Mouse (Mus musculus) ES-E14 (cell line): ENCODE results near the gene Foxj1. TPM values are rescaled to one million over a fixed set of nuclear protein-coding genes. Genes with fewer than 3 reads are reported as not detected.

Source experiments
- DNase-seq: peaks from one replicate; pipeline ENCODE4 v3.0.0-alpha.2; 2013; ENCODE audit warnings: low read depth, low spot score
- H3K27ac ChIP-seq: 2 replicates; pipeline ENCODE4 v1.5.1; 2012; ENCODE audit warnings: low read depth, mild to moderate bottlenecking, low read length, moderate library complexity, mixed read lengths; ENCODE audit not compliant: poor library complexity, insufficient read depth, severe bottlenecking
- H3K36me3 ChIP-seq: 2 replicates; pipeline ENCODE4 v1.6.1; 2012; ENCODE audit warnings: mild to moderate bottlenecking, low read length, moderate library complexity, mixed read lengths; ENCODE audit not compliant: control insufficient read depth, poor library complexity, insufficient read depth, severe bottlenecking
- H3K4me1 ChIP-seq, 2 experiments: fragments of 150-350 bp in 1 of 2; sonication (generic) in 1 of 2; 2 replicates each; pipeline ENCODE4 v1.6.1; 2012; ENCODE audit warnings: low read length in 2 of 2, mild to moderate bottlenecking in 1 of 2, mixed read lengths in 1 of 2; ENCODE audit not compliant: control insufficient read depth in 2 of 2, insufficient read depth in 2 of 2, poor library complexity in 1 of 2
- H3K4me3 ChIP-seq, 2 experiments: fragments of 150-350 bp in 1 of 2; sonication (generic) in 1 of 2; 2 replicates each; pipeline ENCODE4 v1.5.1; 2012; ENCODE audit warnings: low read length in 2 of 2, low read depth in 1 of 2, mild to moderate bottlenecking in 1 of 2, mixed read lengths in 1 of 2; ENCODE audit not compliant: insufficient read depth in 1 of 2, poor library complexity in 1 of 2, severe bottlenecking in 1 of 2
- H3K9ac ChIP-seq: 2 replicates; pipeline ENCODE4 v1.6.1; 2012; ENCODE audit warnings: low read depth, mild to moderate bottlenecking, low read length, mixed read lengths; ENCODE audit not compliant: poor library complexity, insufficient read depth, severe bottlenecking
- H3K9me3 ChIP-seq: fragments of 150-350 bp; sonication (generic); 2 replicates; pipeline ENCODE4 v1.6.1; 2012; ENCODE audit warnings: low read depth, mild to moderate bottlenecking, low read length; ENCODE audit not compliant: control insufficient read depth, insufficient read depth
- CHD2 ChIP-seq: IDR thresholded peaks from 2 replicates; pipeline ENCODE4 v1.6.1; 2014; ENCODE audit warnings: mild to moderate bottlenecking, low read depth, low read length, inconsistent platforms
- HCFC1 ChIP-seq: IDR thresholded peaks from 2 replicates; pipeline ENCODE4 v1.6.1; 2012; ENCODE audit warnings: low read length, inconsistent platforms, borderline replicate concordance; ENCODE audit not compliant: insufficient read depth
- MAFK ChIP-seq: IDR thresholded peaks from 2 replicates; pipeline ENCODE4 v1.6.1; 2014; ENCODE audit warnings: mild to moderate bottlenecking, low read depth, low read length, inconsistent platforms; ENCODE audit not compliant: insufficient read depth
- ZC3H11A ChIP-seq: IDR thresholded peaks from 2 replicates; pipeline ENCODE4 v1.6.1; 2012; ENCODE audit warnings: low read depth, mild to moderate bottlenecking, inconsistent platforms, low read length, borderline replicate concordance
- ZNF384 ChIP-seq: IDR thresholded peaks from 2 replicates; pipeline ENCODE4 v1.6.1; 2012; ENCODE audit warnings: low read depth, low read length, inconsistent platforms
- in situ Hi-C, 2 experiments: fragments of 600-800 bp; cut with MboI; formaldehyde crosslinking; loops; one replicate each; pipeline ENCODE4 v1.15.1; 2025; ENCODE audit warnings: low sequenced_read_pairs in 2 of 2, inconsistent platforms in 1 of 2; ENCODE audit not compliant: unreplicated experiment in 2 of 2
- total RNA-seq: library from RNA; depleted of rRNA; stranded (reverse); fragments of 300-350 nt; gene quantifications from 2 replicates; pipeline ENCODE4 v1.2.3, GENCODE M21; 2012

Gene Foxj1
- total RNA-seq, 1 experiment: 0.67 TPM

DNA sequence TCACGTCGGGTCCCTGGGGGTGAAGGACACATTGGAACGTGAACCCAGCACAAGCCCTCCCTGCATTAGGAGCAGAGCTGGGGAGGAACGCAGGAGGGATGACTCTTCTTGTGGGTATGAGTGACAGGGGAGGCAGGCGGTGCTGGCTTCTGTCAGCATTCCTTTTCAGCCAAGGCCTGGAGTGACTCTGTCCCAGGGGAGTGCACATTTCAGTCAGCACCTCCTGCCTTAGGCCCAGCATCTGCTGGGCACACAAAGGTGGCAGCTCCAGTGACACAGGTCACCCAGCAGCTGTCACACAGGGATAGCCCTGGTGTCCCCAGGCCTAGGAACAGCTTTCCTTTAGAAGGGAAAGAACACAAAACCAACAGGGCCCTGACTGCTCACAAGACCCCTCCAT is 12.8 kb upstream of the Foxj1 start:
- no peak for TF ChIP-seq CHD2
- no peak for TF ChIP-seq ZC3H11A
- no peak for TF ChIP-seq ZNF384
- no peak for TF ChIP-seq MAFK
- TF ChIP-seq HCFC1: no peak
- H3K27ac ChIP-seq: no peak overlapping the region

DNA sequence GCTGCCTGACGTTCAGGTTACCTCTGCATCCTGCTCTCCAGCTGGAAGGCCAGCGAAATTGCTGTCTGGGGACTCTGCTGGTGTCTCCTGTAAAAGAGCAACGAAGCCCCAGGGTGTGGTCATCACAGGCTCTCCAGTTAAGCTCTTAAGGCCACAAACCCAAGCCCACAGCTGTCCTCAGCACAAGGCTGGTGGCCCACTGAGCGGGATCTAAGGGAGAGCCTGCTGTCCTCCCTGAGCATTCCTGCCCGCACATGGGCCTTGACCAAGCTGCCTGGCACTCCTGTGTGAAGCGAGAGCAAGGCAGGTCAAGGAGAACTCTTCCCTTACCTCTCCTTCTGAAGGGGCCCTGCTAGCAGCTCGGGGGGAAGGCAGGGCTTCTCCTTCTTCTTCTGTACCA is 11.8 kb upstream of the Foxj1 start:
- Histone ChIP-seq H3K36me3 (no peaks in the 10 kb centered on the region; the same call in 1 of the 2 replicates), H3K4me1 (peaks cover 0 to 12% of the 10 kb centered on the region in 2 experiments; a peak in 1 of 4 replicates), H3K9me3 (no peaks in the 10 kb centered on the region), H3K27ac (no peak overlapping the region), H3K9ac (no peak overlapping the region), H3K4me3 (no peak overlapping the region)
- DNase-seq: no peak
- TF ChIP-seq ZNF384: no peak
- TF ChIP-seq MAFK: no peak
- no peak for TF ChIP-seq ZC3H11A
- no peak for TF ChIP-seq CHD2
- TF ChIP-seq HCFC1: no peak
- in situ Hi-C loops: no loop called here

More for the DNA sequence above, 12.8 kb upstream of the Foxj1 start:
- DNase-seq: no peak
- Histone ChIP-seq H3K9ac (no peak overlapping the region), H3K4me1 (peaks cover 0 to 6% of the 10 kb centered on the region in 2 experiments; a peak in 1 of 4 replicates), H3K36me3 (no peaks in the 10 kb centered on the region; the same call in 1 of the 2 replicates), H3K4me3 (no peak overlapping the region), H3K9me3 (no peaks in the 10 kb centered on the region)
- in situ Hi-C loops: no loop called here

- Histone ChIP-seq H3K27ac (no peak overlapping the region), H3K4me1 (peaks cover 0 to 12% of the 10 kb centered on the region in 2 experiments; a peak in 1 of 4 replicates), H3K36me3 (no peaks in the 10 kb centered on the region; the same call in 1 of the 2 replicates), H3K4me3 (no peak overlapping the region), H3K9ac (no peak overlapping the region), H3K9me3 (no peaks in the 10 kb centered on the region)
- in situ Hi-C loops: no loop called here
- no peak for TF ChIP-seq ZC3H11A
- no peak for TF ChIP-seq MAFK
- TF ChIP-seq ZNF384: no peak
- TF ChIP-seq CHD2: no peak
- no peak for TF ChIP-seq HCFC1
- no peak for DNase-seq
Observed at GRCm38 (mm10) chr11:116342069-116342791, 7.0 kb upstream of the Foxj1 start.

DNA sequence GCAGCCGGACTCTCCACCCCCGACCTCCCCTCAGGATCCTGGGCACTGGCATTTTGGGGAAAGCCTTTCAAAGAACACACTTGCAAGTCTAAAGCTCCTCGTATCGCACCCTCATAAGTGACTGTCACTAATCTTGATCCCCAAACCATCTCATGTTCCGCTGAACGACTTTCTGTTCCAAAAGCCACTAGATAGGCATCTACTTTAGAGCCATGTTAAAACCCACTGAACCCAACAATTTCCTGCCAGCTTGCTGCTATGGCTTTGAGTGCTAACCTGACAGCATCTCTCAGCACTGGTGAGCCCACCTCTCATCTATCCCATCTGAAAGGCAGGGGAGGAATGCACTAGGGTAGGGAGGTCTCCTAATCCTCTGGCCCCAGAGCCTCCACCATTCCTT is 2.3 kb upstream of the Foxj1 start:
- Histone ChIP-seq H3K27ac (no peak overlapping the region), H3K9ac (no peak overlapping the region)

More for the DNA sequence above, 2.3 kb upstream of the Foxj1 start:
- Histone ChIP-seq H3K36me3 (no peaks in the 10 kb centered on the region), H3K4me3 (no peak overlapping the region), H3K4me1 (peaks cover 2 to 22% of the 10 kb centered on the region in 2 experiments; a peak in 3 of 4 replicates), H3K9me3 (no peaks in the 10 kb centered on the region)
- TF ChIP-seq ZNF384: no peak
- no peak for TF ChIP-seq MAFK
- no peak for TF ChIP-seq CHD2
- no peak for TF ChIP-seq HCFC1
- no peak for TF ChIP-seq ZC3H11A
- in situ Hi-C loops: no loop called here
- DNase-seq: no peak
